Mouse (Mus musculus) E14TG2a.4 (cell line): ENCODE results near the gene Arhgap27.
A peak's percentile ranks its signal among the peaks of the same experiment; 100 is the strongest.

Experiments used
- H3K27me3 ChIP-seq: 2 replicates; pipeline ENCODE4 v1.6.1; 2014; ENCODE audit warnings: low read length, control low read depth; ENCODE audit not compliant: insufficient read depth
- H3K36me3 ChIP-seq: 2 replicates; pipeline ENCODE4 v1.6.1; 2014; ENCODE audit warnings: low read length, control low read depth; ENCODE audit not compliant: insufficient read depth
- H3K4me1 ChIP-seq: replicated peaks from 2 replicates; pipeline ENCODE4 v1.6.1; 2014; ENCODE audit warnings: low read depth, low read length, control low read depth
- H3K4me3 ChIP-seq: replicated peaks from 2 replicates; pipeline ENCODE4 v1.5.1; 2014; ENCODE audit warnings: mild to moderate bottlenecking, low read length
- H3K9me3 ChIP-seq: 2 replicates; pipeline ENCODE4 v1.6.1; 2014; ENCODE audit warnings: low read length, control low read depth
- CTCF ChIP-seq: conservative IDR thresholded peaks from 2 replicates; pipeline ENCODE4 v1.5.1; 2014; ENCODE audit warnings: low read length
- NANOG ChIP-seq: IDR thresholded peaks from 2 replicates; pipeline ENCODE4 v1.6.1; 2014; ENCODE audit warnings: borderline replicate concordance, low read length, mixed read lengths
- POU5F1 ChIP-seq: IDR thresholded peaks from 2 replicates; pipeline ENCODE4 v1.6.1; 2014; ENCODE audit warnings: low read length, borderline replicate concordance

The Arhgap27 gene

GRCm38 (mm10) chr11:103375258-103375657 is 11.8 kb upstream of the Arhgap27 start:
- H3K4me3 ChIP-seq, result no peak overlapping the region
- peaks cover 31% of the 10 kb centered on the region for H3K4me1 ChIP-seq
- peaks cover 100% of the 10 kb centered on the region for H3K36me3 ChIP-seq
- H3K27me3 ChIP-seq, result no peaks in the 10 kb centered on the region
- H3K9me3 ChIP-seq, result no peaks in the 10 kb centered on the region
- TF ChIP-seq CTCF (no peak), NANOG (no peak), POU5F1 (no peak)

- peaks cover 40% of the 10 kb centered on the region for H3K4me1 ChIP-seq
- H3K9me3 ChIP-seq, result no peaks in the 10 kb centered on the region
- no peaks in the 10 kb centered on the region for H3K27me3 ChIP-seq
- H3K4me3 ChIP-seq, result no peak overlapping the region
- H3K36me3 ChIP-seq, result peaks cover 100% of the 10 kb centered on the region
- TF ChIP-seq CTCF, result no peak
- TF ChIP-seq NANOG, result no peak
- no peak for TF ChIP-seq POU5F1
Observed at GRCm38 (mm10) chr11:103373922-103374321, 10.4 kb upstream of the Arhgap27 start.

DNA sequence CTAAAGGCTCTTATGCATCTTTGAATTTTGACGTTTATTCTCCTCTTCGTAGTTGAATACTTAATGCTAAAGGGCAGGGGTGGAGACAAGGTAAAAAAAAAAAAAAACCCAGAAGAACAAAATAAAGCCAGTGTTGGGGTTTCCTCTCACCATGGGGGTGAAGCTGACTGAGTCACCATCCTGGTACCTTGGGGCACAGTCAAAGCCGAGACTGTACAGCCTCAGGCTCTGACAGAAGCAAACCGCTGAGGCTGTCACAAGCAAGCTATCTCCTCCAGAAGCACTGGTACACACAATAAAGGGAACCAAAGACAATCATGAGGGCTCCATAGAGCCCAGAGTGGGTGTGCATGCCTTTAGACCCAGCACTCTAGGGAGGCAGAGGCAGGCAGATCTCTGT is 9.1 kb upstream of the Arhgap27 start:
- Histone ChIP-seq H3K4me1 (peaks cover 51% of the 10 kb centered on the region), H3K36me3 (peaks cover 100% of the 10 kb centered on the region), H3K27me3 (no peaks in the 10 kb centered on the region), H3K9me3 (no peaks in the 10 kb centered on the region), H3K4me3 (no peak overlapping the region)
- TF ChIP-seq NANOG (no peak), POU5F1 (no peak), CTCF (no peak)

- peaks cover 53% of the 10 kb centered on the region for H3K4me1 ChIP-seq
- no peaks in the 10 kb centered on the region for H3K9me3 ChIP-seq
- TF ChIP-seq NANOG, result no peak
- TF ChIP-seq POU5F1, result no peak
- no peak for TF ChIP-seq CTCF
- H3K27me3 ChIP-seq, result no peaks in the 10 kb centered on the region
- peaks cover 100% of the 10 kb centered on the region for H3K36me3 ChIP-seq
- H3K4me3 ChIP-seq, result no peak overlapping the region
Observed at GRCm38 (mm10) chr11:103372068-103372467, 8.6 kb upstream of the Arhgap27 start.

- Histone ChIP-seq H3K36me3 (peaks cover 100% of the 10 kb centered on the region), H3K4me1 (peaks cover 58% of the 10 kb centered on the region), H3K27me3 (no peaks in the 10 kb centered on the region), H3K4me3 (no peak overlapping the region), H3K9me3 (no peaks in the 10 kb centered on the region)
- TF ChIP-seq CTCF (no peak), POU5F1 (no peak)
Observed at GRCm38 (mm10) chr11:103371222-103371539, 7.7 kb upstream of the Arhgap27 start.

- TF ChIP-seq CTCF (no peak), POU5F1 (no peak), NANOG (no peak)
- no peak overlapping the region for H3K4me3 ChIP-seq
- peaks cover 63% of the 10 kb centered on the region for H3K4me1 ChIP-seq
- H3K36me3 ChIP-seq, result peaks cover 100% of the 10 kb centered on the region
- no peaks in the 10 kb centered on the region for H3K9me3 ChIP-seq
- no peaks in the 10 kb centered on the region for H3K27me3 ChIP-seq
Observed at GRCm38 (mm10) chr11:103370397-103371221, 7.1 kb upstream of the Arhgap27 start.

- Histone ChIP-seq H3K4me3 (no peak overlapping the region), H3K9me3 (no peaks in the 10 kb centered on the region), H3K4me1 (peaks cover 87% of the 10 kb centered on the region), H3K27me3 (peaks cover 18% of the 10 kb centered on the region), H3K36me3 (peaks cover 58% of the 10 kb centered on the region)
- no peak for TF ChIP-seq POU5F1
Observed at GRCm38 (mm10) chr11:103365530-103365929, 2.0 kb upstream of the Arhgap27 start.

- H3K9me3 ChIP-seq, result no peaks in the 10 kb centered on the region
- peaks cover 53% of the 10 kb centered on the region for H3K36me3 ChIP-seq
- TF ChIP-seq CTCF (no peak), POU5F1 (no peak), NANOG (no peak)
- H3K4me1 ChIP-seq, result peaks cover 83% of the 10 kb centered on the region
- H3K4me3 ChIP-seq, result no peak overlapping the region
- H3K27me3 ChIP-seq, result peaks cover 22% of the 10 kb centered on the region
Observed at GRCm38 (mm10) chr11:103365022-103365421, 1.5 kb upstream of the Arhgap27 start.

DNA sequence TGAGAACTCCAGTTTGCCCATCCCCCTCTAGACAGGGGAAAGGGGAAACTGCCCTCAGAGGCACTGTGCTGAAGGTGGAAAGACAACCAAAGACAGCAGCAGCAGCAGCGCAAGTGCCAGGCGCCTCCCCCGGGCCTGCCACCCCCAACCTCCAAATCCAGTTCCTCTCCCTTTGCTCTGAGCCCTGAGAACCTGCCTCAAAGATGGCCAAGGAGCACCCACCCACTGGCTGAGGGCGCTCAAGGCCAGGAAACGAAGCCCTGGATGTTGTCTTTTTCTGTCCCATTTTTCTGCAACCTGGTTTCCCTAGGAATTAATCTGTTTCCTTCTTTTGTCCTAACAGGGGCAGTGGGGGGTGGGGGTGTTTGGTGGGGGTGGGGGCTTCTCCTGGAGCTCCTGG is 843 bp upstream of the Arhgap27 start:
- Histone ChIP-seq H3K9me3 (no peaks in the 10 kb centered on the region), H3K27me3 (peaks cover 28% of the 10 kb centered on the region), H3K36me3 (peaks cover 46% of the 10 kb centered on the region), H3K4me1 (peaks cover 83% of the 10 kb centered on the region), H3K4me3 (peak overlapping the region; percentile 82; the same call in 1 of the 2 replicates)
- no peak for TF ChIP-seq POU5F1
